Mouse (Mus musculus): ENCODE measurements around the gene Lgals3bp. TPM values are rescaled to one million over a fixed set of nuclear protein-coding genes. Genes with fewer than 3 reads are reported as not detected.

Lgals3bp gene
- polyA plus RNA-seq, 1 experiment: 88.8 TPM

- H3K27ac ChIP-seq (replicated peaks; ENCODE audit: low read depth, low read length): no peak overlapping the region
- H3K4me3 ChIP-seq (ENCODE audit: insufficient read depth, low read depth, low read length): no peak overlapping the region
- H3K4me1 ChIP-seq (ENCODE audit: control insufficient read depth, insufficient read depth, insufficient read length, low read length): peaks cover 44% of the 10 kb centered on the region
Observed at GRCm38 (mm10) chr11:118413055-118413454, 11.2 kb upstream of the Lgals3bp start.

- no peak overlapping the region for H3K4me3 ChIP-seq (ENCODE audit: insufficient read depth, low read depth, low read length)
- H3K4me1 ChIP-seq (ENCODE audit: control insufficient read depth, insufficient read depth, insufficient read length, low read length): peaks cover 41% of the 10 kb centered on the region
- H3K27ac ChIP-seq (replicated peaks; ENCODE audit: low read depth, low read length): no peak overlapping the region
Observed at GRCm38 (mm10) chr11:118412601-118413000, 10.7 kb upstream of the Lgals3bp start.

GRCm38 (mm10) chr11:118411271-118411670, 9.4 kb upstream of the Lgals3bp start:
- H3K4me1 ChIP-seq (ENCODE audit: control insufficient read depth, insufficient read depth, insufficient read length, low read length): peaks cover 30% of the 10 kb centered on the region
- H3K27ac ChIP-seq (replicated peaks; ENCODE audit: low read depth, low read length): no peak overlapping the region
- H3K4me3 ChIP-seq (ENCODE audit: insufficient read depth, low read depth, low read length): no peak overlapping the region

GRCm38 (mm10) chr11:118410479-118410878, 8.6 kb upstream of the Lgals3bp start:
- no peak overlapping the region for H3K4me3 ChIP-seq (ENCODE audit: insufficient read depth, low read depth, low read length)
- H3K27ac ChIP-seq (replicated peaks; ENCODE audit: low read depth, low read length): no peak overlapping the region
- peaks cover 26% of the 10 kb centered on the region for H3K4me1 ChIP-seq (ENCODE audit: control insufficient read depth, insufficient read depth, insufficient read length, low read length)

GRCm38 (mm10) chr11:118410073-118410444, 8.2 kb upstream of the Lgals3bp start:
- H3K4me3 ChIP-seq (ENCODE audit: insufficient read depth, low read depth, low read length): no peak overlapping the region
- H3K27ac ChIP-seq (replicated peaks; ENCODE audit: low read depth, low read length): no peak overlapping the region
- H3K4me1 ChIP-seq (ENCODE audit: control insufficient read depth, insufficient read depth, insufficient read length, low read length): peaks cover 25% of the 10 kb centered on the region

- Histone ChIP-seq H3K27ac (replicated peaks; ENCODE audit: low read depth, low read length) (no peak overlapping the region), H3K4me1 (ENCODE audit: control insufficient read depth, insufficient read depth, insufficient read length, low read length) (peaks cover 23% of the 10 kb centered on the region), H3K4me3 (ENCODE audit: insufficient read depth, low read depth, low read length) (no peak overlapping the region)
Observed at GRCm38 (mm10) chr11:118409106-118410072, 7.5 kb upstream of the Lgals3bp start.

- no peak overlapping the region for H3K27ac ChIP-seq (replicated peaks; ENCODE audit: low read depth, low read length)
- no peak overlapping the region for H3K4me3 ChIP-seq (ENCODE audit: insufficient read depth, low read depth, low read length)
- H3K4me1 ChIP-seq (ENCODE audit: control insufficient read depth, insufficient read depth, insufficient read length, low read length): peaks cover 21% of the 10 kb centered on the region
Observed at GRCm38 (mm10) chr11:118408051-118408740, 6.3 kb upstream of the Lgals3bp start.

GRCm38 (mm10) chr11:118407318-118407910, 5.5 kb upstream of the Lgals3bp start:
- no peak overlapping the region for H3K4me3 ChIP-seq (ENCODE audit: insufficient read depth, low read depth, low read length)
- H3K27ac ChIP-seq (replicated peaks; ENCODE audit: low read depth, low read length): no peak overlapping the region

GRCm38 (mm10) chr11:118406521-118406920, 4.6 kb upstream of the Lgals3bp start:
- H3K4me3 ChIP-seq (ENCODE audit: insufficient read depth, low read depth, low read length): no peak overlapping the region
- peaks cover 11% of the 10 kb centered on the region for H3K4me1 ChIP-seq (ENCODE audit: control insufficient read depth, insufficient read depth, insufficient read length, low read length)
- no peak overlapping the region for H3K27ac ChIP-seq (replicated peaks; ENCODE audit: low read depth, low read length)

More at GRCm38 (mm10) chr11:118407318-118407910, 5.5 kb upstream of the Lgals3bp start:
- peaks cover 14% of the 10 kb centered on the region for H3K4me1 ChIP-seq (ENCODE audit: control insufficient read depth, insufficient read depth, insufficient read length, low read length)

GRCm38 (mm10) chr11:118405311-118405710, 3.4 kb upstream of the Lgals3bp start:
- H3K4me1 ChIP-seq (ENCODE audit: control insufficient read depth, insufficient read depth, insufficient read length, low read length): peaks cover 15% of the 10 kb centered on the region
- H3K4me3 ChIP-seq (ENCODE audit: insufficient read depth, low read depth, low read length): no peak overlapping the region
- no peak overlapping the region for H3K27ac ChIP-seq (replicated peaks; ENCODE audit: low read depth, low read length)

GRCm38 (mm10) chr11:118403951-118404899, 2.3 kb upstream of the Lgals3bp start:
- H3K27ac ChIP-seq (replicated peaks; ENCODE audit: low read depth, low read length): peak overlapping the region; percentile 28
- H3K4me3 ChIP-seq (ENCODE audit: insufficient read depth, low read depth, low read length): no peak overlapping the region
- peaks cover 21% of the 10 kb centered on the region for H3K4me1 ChIP-seq (ENCODE audit: control insufficient read depth, insufficient read depth, insufficient read length, low read length)

- Histone ChIP-seq H3K4me3 (ENCODE audit: insufficient read depth, low read depth, low read length) (no peak overlapping the region), H3K4me1 (ENCODE audit: control insufficient read depth, insufficient read depth, insufficient read length, low read length) (peaks cover 21% of the 10 kb centered on the region), H3K27ac (replicated peaks; ENCODE audit: low read depth, low read length) (no peak overlapping the region)
Observed at GRCm38 (mm10) chr11:118403183-118403582, 1.3 kb upstream of the Lgals3bp start.

GRCm38 (mm10) chr11:118401195-118401594, 697 bp downstream of the Lgals3bp start:
- peak overlapping the region; percentile 89 for H3K27ac ChIP-seq (replicated peaks; ENCODE audit: low read depth, low read length)
- peaks cover 21% of the 10 kb centered on the region for H3K4me1 ChIP-seq (ENCODE audit: control insufficient read depth, insufficient read depth, insufficient read length, low read length)
- H3K4me3 ChIP-seq (ENCODE audit: insufficient read depth, low read depth, low read length): peak overlapping the region; percentile 58

- H3K4me1 ChIP-seq (ENCODE audit: control insufficient read depth, insufficient read depth, insufficient read length, low read length): peaks cover 21% of the 10 kb centered on the region
- peak overlapping the region; percentile 58 for H3K4me3 ChIP-seq (ENCODE audit: insufficient read depth, low read depth, low read length)
- peak overlapping the region; percentile 89 for H3K27ac ChIP-seq (replicated peaks; ENCODE audit: low read depth, low read length)
Observed at GRCm38 (mm10) chr11:118400566-118400936, 1.3 kb downstream of the Lgals3bp start.
